Mouse (Mus musculus) layer of hippocampus, adult 8-10 months (tissue): ENCODE measurements around the gene Pi16. TPM values are rescaled to one million over a fixed set of nuclear protein-coding genes. Genes with fewer than 3 reads are reported as not detected.
"Not testable (repeated sequence)": the region's sequence is repeated elsewhere in the genome, so short reads cannot be mapped to it uniquely, and the experiment has no call there.

Experiments used
- DNase-seq, 2 experiments: peaks; one replicate each; pipeline ENCODE4 v3.0.0; 2022; ENCODE audit warnings: low spot score in 2 of 2
- total RNA-seq, 4 experiments: library from RNA; stranded (reverse); gene quantifications; 2 replicates each; pipeline ENCODE4 v1.2.4; 2022

Pi16 gene
- 1 to 10 TPM in 2 of 4 experiments, under 1 TPM in 2; 0.83 to 1.3 (median 1.1) TPM for total RNA-seq

GRCm38 (mm10) chr17:29317380-29317779 is at the start of gene Pi16:
Pi16 (plus strand) TSS chr17:29317680.
- not testable (repeated sequence) for DNase-seq

- no peak for DNase-seq
These were observed 49.4 kb upstream of the Pi16 start for GRCm38 (mm10) chr17:29267931-29268681.

DNA sequence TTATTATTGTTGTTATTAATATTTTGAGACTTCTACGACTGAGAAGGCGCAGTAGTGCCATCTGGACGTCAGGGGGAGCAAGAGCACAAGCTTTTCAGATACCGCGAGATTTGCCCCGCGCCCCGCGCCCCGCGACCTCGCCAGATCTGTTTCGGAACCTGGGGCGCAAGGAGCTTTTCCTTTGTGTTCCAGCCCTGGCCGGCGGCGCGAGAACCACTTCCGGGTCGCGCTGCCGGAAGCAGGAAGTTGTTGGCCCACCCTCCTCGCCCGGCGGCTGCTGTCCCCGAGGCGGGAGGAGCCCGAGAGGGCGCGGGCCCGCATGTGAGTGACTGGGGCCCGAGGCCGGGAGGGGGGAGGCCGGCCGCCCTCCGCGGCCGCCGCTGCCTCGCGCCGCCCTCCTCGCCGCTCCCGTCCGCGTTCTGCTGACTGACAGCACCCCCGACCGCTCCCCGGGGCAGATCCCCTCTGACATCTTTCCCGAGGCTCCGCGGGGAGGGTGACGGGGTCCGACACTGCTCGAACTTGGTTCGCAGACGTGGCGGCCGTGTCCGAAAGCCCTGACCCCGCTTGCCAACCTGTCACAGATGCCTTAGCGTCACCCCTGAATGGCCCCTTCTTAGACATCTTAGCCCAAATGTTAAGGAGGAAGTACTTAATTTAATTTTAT is 48.7 kb upstream of the Pi16 start, which contains the start of gene BC004004:
TSS of gene BC004004 (plus strand) at position 107 of the 667 bp plus-strand sequence.
- peak; percentile 94 to 95 for DNase-seq

DNA sequence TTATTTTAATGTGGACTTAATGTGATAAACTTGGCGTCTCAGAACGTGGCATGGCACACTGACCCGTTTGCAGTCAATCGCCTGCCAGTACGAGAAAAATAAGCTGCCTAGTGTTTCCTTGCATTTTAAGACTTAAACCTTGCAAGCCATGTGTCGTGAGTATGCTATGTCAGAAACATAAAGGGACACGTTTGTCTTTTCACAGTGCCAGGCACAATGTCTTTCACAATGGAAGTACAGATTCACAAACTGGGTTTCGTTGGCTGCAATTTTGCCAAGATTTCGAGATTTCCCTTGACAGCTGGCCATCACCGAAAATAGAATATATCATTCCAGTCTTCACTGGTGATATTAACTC is 48.2 kb upstream of the Pi16 start:
- DNase-seq: no peak

DNA sequence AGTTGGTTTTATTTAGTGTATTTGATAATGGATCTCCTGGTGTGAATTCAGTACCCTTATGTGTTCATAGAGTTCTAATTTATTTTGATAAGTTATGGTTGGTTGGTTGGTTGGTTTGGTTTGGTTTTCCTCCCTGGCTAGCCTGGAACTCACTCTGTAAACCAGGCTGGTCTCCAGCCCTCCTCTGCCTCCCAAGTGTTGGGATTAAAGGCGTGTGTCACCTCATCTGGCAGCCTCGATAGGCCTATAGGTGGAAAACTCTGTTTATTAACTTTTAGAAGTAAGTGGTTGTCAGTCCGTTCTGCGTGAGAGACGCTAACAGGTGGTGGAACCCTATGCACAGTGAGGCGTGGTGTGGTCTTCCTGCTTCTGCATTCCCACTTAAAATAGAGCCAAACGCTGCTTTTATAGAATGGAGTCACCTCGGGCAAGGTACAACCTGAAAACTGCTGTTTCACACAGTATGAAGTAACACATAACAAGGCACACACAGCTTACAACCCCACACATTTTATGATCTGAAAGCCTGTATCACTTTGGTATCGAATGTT is 47.3 kb upstream of the Pi16 start:
- DNase-seq: no peak

DNA sequence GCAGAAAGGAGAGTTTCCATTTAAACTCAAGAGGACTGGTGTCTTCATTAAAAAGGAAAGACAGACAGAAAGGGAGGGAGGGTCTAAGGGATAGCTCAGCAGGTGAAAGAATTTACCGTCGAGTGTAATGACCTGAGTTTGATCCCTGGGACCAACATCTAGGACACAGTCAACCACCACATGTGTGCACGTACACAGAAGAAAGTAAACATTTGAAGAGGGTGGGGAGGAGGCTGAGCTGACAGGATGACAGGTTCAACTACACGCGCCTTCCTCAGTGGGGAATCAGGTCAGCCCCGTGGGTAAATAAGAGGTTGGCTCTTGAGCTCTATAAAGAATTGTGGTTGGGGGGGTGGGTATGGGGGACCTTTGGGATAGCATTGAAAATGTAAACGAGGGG is 44.3 kb upstream of the Pi16 start:
- DNase-seq: no peak

DNA sequence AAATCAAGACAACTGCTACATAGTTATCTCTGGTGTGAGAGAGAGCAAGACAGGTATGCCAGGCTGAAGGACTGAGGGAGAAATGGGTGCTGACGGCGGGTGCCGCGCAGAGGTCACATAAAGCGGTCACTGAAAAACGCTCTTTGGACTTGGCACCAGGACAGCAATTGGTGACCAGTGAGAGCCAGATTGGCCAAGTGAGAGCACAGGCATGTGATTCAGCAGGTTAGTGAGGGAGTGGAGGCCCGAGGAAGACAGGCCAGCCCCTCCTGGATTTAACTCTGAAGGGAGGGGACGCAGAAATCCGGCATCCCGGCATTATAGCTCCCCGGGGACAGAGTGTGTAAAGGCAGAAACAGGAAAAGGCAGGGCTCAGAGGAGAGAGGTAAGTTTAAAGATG is 43.6 kb upstream of the Pi16 start:
- no peak for DNase-seq

GRCm38 (mm10) chr17:29280422-29280821 is 37.1 kb upstream of the Pi16 start:
- DNase-seq: no peak

- no peak for DNase-seq
These were observed 35.9 kb upstream of the Pi16 start for GRCm38 (mm10) chr17:29281541-29281940.

DNA sequence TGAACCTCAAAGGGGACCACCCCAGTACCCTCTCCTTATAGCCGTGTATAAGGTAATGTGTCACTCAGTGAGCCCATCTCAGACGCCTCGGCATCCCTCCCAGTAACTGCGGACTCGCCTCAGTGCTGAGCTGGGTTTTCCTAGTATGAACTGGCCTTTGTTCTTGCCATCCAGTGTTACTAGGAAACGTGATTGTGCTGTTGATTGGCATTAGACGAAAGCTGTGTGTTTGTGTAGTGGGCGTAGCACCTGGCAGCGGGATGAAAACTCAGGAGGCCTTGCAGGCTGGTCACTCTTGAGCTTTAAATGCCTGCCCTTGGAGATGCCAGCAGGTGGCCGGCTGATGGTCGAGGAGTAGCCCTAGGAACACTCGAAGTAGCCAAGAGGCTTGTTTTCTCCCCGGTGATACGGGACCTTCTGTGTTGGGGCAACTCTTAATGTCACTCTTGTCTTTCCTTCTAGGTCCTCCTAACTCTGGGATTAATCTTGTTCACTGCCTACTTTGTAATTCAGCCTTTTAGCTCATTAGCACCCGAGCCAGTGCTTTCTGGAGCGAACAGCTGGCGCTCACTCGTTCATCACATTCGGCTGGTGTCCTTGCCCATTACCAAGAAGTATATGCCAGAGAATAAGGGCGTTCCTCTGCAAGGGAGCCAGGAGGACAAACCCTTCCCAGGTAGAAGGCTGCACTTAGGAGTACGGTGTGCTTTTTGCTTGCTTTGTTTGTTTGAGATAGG is 35.1 kb upstream of the Pi16 start:
- no peak for DNase-seq

DNA sequence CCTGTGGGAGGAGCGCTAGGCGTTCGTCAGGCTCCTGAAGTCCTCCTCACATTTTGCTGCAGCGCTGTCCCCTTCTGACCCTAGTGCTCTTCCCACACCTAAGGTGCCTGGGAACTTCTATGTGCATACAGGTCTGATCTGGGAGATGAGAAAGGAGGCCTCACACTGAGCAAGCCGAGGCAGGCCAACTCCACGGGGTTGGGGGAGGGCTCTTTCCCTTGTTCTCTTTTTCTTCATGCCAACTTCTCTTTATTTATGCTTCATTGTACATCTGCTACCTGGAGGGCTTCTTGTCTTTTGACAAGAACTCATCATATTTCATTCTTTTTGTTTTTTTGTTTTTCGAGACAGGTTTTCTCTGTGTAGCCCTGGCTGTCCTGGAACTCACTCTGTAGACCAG is 25.7 kb upstream of the Pi16 start:
- DNase-seq: no peak

DNA sequence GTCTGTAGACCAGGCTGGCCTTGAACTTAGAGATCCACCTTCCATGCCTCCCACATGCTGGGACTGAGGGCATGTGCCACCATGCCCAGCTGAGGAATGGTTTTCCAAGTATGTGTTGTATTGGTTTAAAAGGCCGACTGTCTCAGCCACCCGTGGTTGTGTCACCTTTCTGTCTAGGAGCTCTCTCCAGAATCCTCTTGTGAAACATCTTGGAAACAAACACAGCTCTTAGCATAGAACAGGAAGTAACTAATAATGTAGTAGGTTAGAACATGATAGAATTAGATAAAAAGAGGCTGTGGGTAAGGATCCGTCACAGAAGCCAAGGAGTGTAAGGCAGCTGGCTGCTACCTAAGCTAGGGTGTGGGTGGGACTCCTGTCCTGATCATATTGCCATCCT is 24.5 kb upstream of the Pi16 start:
- no peak for DNase-seq

- no peak for DNase-seq
These were observed 23.5 kb upstream of the Pi16 start for GRCm38 (mm10) chr17:29293807-29294605.

GRCm38 (mm10) chr17:29295835-29296234 is 21.6 kb upstream of the Pi16 start:
- no peak for DNase-seq

GRCm38 (mm10) chr17:29297321-29297720 is 20.2 kb upstream of the Pi16 start:
- DNase-seq: no peak

DNA sequence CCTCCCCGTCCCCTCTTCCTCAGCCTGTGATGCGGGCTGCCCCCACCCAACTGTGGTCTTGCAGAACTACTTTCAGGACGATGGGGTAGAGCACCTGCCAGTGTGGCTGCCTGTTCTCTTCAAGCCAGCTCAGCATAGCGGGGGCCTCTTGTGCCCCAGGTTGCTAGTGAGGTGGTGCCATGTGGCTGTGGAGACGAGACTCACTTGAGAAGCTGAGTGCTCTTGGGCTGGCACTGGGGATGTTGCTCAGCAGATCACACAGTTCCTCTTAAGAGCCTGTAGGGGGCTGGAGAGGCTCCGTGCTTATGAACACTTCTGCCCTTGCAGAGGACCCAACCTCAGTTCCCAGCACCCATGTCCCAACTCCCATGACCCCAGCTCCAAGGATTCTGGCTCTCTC is 19.7 kb upstream of the Pi16 start:
- DNase-seq: no peak

DNA sequence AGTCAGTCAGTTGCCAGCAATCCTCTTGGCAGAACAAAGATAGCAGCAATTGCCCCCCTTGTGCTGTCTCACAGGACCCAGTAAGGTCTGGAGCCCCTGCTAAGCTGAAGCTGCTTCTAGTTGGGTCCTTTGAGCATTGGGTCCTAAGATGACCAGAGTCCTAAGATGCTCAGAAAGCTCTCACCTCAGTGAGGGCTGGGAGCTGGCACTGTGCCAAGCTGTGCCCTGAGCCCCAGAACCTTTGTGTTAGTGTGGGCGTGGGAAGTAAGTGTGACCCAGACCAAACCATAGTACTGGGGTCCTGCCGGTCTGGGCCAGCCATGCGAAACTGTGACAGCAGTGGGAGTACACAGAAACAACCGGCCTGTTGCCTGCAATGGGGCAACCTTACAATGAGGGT is 18.2 kb upstream of the Pi16 start:
- DNase-seq: no peak

GRCm38 (mm10) chr17:29300926-29301325 is 16.6 kb upstream of the Pi16 start:
- no peak for DNase-seq

GRCm38 (mm10) chr17:29301421-29301820 is 16.1 kb upstream of the Pi16 start:
- no peak for DNase-seq

DNA sequence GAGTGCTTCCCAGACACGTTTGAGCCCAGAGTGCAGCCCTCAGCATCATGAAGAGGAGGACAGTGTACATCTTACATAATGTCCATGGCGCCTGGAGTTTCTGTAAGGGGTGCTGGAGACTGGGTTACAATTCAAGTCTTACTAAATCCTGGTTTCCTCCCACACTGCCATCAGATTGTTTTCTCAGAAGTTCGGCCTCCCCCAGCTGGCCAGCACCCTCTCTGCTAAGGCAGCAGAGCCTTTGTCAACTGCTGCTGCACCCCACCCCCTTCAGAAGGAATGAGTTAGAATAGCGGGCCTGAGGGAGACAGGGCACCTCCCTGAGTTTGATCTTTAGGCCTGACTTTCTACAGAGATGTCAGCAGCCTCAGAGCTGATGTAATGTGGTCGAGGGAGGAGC is 15.3 kb upstream of the Pi16 start:
- DNase-seq: no peak

- DNase-seq: no peak
These were observed 14.4 kb upstream of the Pi16 start for GRCm38 (mm10) chr17:29303087-29303486.
